Mouse (Mus musculus) stomach, embryonic 14.5 days (tissue): ENCODE data around the gene Smox. TPM values are rescaled to one million over a fixed set of nuclear protein-coding genes. Genes with fewer than 3 reads are reported as not detected.

ENCODE experiments used
- polyA plus RNA-seq: library from polyadenylated mRNA; unstranded; fragments of >200 nt; fragmentation: Nextera tagmentation; extraction: Ambion mirVana; gene quantifications from 2 replicates; pipeline ENCODE4 v1.2.1, GENCODE M21; 2014

Smox gene
- polyA plus RNA-seq, 1 experiment from 2014 or later, result 28.5 TPM

Other genes starting within 250 kb of the Smox start
- gene Pank2, start 229.0 kb upstream of the Smox start, polyA plus RNA-seq, result 39.1 and 42.3 TPM in 2 replicates
- gene Rnf24, start 138.6 kb upstream of the Smox start, polyA plus RNA-seq, result 4.4 and 5.6 TPM in 2 replicates
- gene Adra1d, start 70.8 kb downstream of the Smox start, polyA plus RNA-seq, result 0.17 and 0.22 TPM in 2 replicates